ENCODE assay signal across 8 mouse cellular contexts in the genomic region with DNA sequence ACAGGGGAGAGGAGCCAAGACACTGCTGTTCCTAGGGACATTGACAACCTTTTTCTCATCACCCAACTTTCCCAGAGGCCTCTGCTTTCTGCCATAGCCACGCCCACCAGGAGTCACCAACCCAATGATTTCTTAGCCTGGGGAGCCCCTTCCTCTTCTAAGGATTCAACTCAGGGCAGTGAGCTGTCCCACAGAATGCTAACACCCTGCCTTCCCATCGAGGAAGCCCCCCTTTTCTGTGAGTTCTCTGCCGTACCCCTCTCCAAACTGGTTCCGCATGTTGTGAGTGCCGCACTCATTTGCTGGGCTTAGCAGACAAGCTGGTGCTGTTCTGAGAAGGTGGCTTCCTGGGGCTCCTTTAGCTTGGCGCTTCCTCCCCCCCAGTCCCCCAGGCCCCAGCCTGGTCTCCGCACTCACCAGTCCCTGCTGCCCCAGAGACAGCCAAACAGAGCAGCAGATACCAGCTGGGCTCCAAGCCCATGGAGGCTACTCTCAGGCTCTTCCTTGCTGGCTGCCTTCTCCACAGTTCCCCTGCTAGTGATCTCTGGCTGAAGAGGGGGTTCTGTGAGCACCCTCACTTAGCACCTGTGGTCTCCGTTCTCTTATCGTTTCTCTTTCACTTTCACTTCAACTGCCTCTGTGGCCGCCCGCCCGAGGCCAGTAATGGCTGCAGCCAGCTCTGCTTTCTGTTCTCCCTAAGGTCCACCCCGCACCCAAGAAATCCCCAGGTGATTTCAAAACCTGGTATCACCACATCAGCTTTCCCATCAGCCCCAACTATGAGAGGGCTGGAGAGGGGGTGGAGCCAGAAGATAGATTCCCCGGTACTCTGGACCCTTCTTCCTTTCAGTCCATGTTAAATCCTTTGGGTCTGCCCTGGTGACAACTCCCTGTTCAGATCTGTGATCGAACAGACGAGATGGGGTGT. TPM values are rescaled to one million over a fixed set of nuclear protein-coding genes. Genes with fewer than 3 reads are reported as not detected.
A peak's percentile ranks its signal among the peaks of the same experiment; 100 is the strongest.
DNase-seq lines count a peak whose midpoint lies in the region; ATAC-seq and TF ChIP-seq lines count a peak whose summit lies in the region.

A gene (minus strand): TSS at position 744 of the 928 bp plus-strand sequence.

- peak within 1 kb of the TSS; percentile 61 for H3K9ac ChIP-seq in forebrain, postnatal 0 days
- peak within 1 kb of the TSS; percentile 58 for H3K9ac ChIP-seq in hindbrain, embryonic 14.5 days

- 3% methylated on average over 16 of the region's 16 CpGs for WGBS in cerebellum, adult 2 months
- 13% methylated on average over 16 of the region's 16 CpGs for WGBS in forebrain, postnatal 0 days
- WGBS in hindbrain, embryonic 14.5 days: 9% methylated on average over 16 of the region's 16 CpGs

- peak; percentile 41; the same call in 1 of the 2 replicates for TF ChIP-seq POLR2A in cerebellum, adult 2 months (IDR thresholded peaks at IDR 0.05; ENCODE audit: borderline replicate concordance, insufficient read depth, low read length)

- peak within 1 kb of the TSS; percentile 85 for H3K27ac ChIP-seq in cerebellum, adult 2 months (ENCODE audit: insufficient read depth, low read length)
- H3K27ac ChIP-seq in forebrain, postnatal 0 days (ENCODE audit: low read depth, low read length): peak within 1 kb of the TSS; percentile 51
- H3K27ac ChIP-seq in hindbrain, embryonic 14.5 days: peak within 1 kb of the TSS; percentile 57

- peak; percentile 90 for ATAC-seq in forebrain, postnatal 0 days
- ATAC-seq in hindbrain, embryonic 14.5 days (ENCODE audit: low FRiP score): peak; percentile 84
- ATAC-seq in megakaryocyte progenitor cell, adult 5-6 weeks (replicated peaks; ENCODE audit: poor library complexity): peak; percentile 69

- no peaks in the 10 kb centered on the region for H3K9me3 ChIP-seq in forebrain, postnatal 0 days (ENCODE audit: low read length)
- H3K9me3 ChIP-seq in hindbrain, embryonic 14.5 days (ENCODE audit: control insufficient read depth, low read length): no peaks in the 10 kb centered on the region

- peak within 1 kb of the TSS; percentile 74 for H3K4me2 ChIP-seq in forebrain, postnatal 0 days (ENCODE audit: low read depth)
- H3K4me2 ChIP-seq in hindbrain, embryonic 14.5 days (replicated peaks): peak within 1 kb of the TSS; percentile 84

- H3K4me3 ChIP-seq in cerebellum, adult 2 months (replicated peaks; ENCODE audit: insufficient read depth, low read depth, low read length): peak within 1 kb of the TSS; percentile 74
- peak within 1 kb of the TSS; percentile 39 for H3K4me3 ChIP-seq in forebrain, postnatal 0 days (ENCODE audit: low read depth, low read length)
- H3K4me3 ChIP-seq in hindbrain, embryonic 14.5 days (replicated peaks; ENCODE audit: low read length): peak within 1 kb of the TSS; percentile 35

- no peak for TF ChIP-seq CTCF in cerebellum, adult 2 months (IDR thresholded peaks at IDR 0.05; ENCODE audit: borderline replicate concordance, insufficient read depth, low read depth, low read length)
- TF ChIP-seq CTCF in forebrain, postnatal 0 days (IDR thresholded peaks at IDR 0.05; ENCODE audit: low read depth): no peak

- peak; percentile 62 for DNase-seq in gastrocnemius, adult 18-20 months (ENCODE audit: low spot score)
- DNase-seq in gastrocnemius, postnatal 25 days: no peak
- DNase-seq in cerebellum, adult 2 months: peak; percentile 67 to 71
- peak; percentile 66 for DNase-seq in forebrain, postnatal 0 days
- peak; percentile 68 for DNase-seq in hindbrain, embryonic 14.5 days (ENCODE audit: low spot score)
- peak; percentile 41 to 50 for DNase-seq in left cerebral cortex, postnatal 25 days (ENCODE audit: low spot score in 2 of 2)
- DNase-seq in right cerebral cortex, postnatal 4 days: peak; percentile 43

- peaks cover 9% of the 10 kb centered on the region; the same call in 1 of the 2 replicates for H3K4me1 ChIP-seq in cerebellum, adult 2 months (ENCODE audit: control insufficient read depth, insufficient read depth, low read length)
- peaks cover 9% of the 10 kb centered on the region; the same call in 1 of the 2 replicates for H3K4me1 ChIP-seq in forebrain, postnatal 0 days (ENCODE audit: insufficient read depth)
- peaks cover 18% of the 10 kb centered on the region for H3K4me1 ChIP-seq in hindbrain, embryonic 14.5 days (replicated peaks; ENCODE audit: control insufficient read depth, insufficient read depth, low read length)

- H3K36me3 ChIP-seq in forebrain, postnatal 0 days (ENCODE audit: insufficient read depth): no peaks in the 10 kb centered on the region
- no peaks in the 10 kb centered on the region for H3K36me3 ChIP-seq in hindbrain, embryonic 14.5 days (replicated peaks; ENCODE audit: control insufficient read depth, insufficient read depth)

- intact Hi-C loops in left cerebral cortex, postnatal 25 days (cut with DNase I): no loop called here

- no peaks in the 10 kb centered on the region for H3K27me3 ChIP-seq in cerebellum, adult 2 months (ENCODE audit: control insufficient read depth, insufficient read depth, low read length)
- no peaks in the 10 kb centered on the region for H3K27me3 ChIP-seq in forebrain, postnatal 0 days (ENCODE audit: insufficient read depth, low read length)
- no peaks in the 10 kb centered on the region for H3K27me3 ChIP-seq in hindbrain, embryonic 14.5 days (ENCODE audit: control insufficient read depth, insufficient read depth, low read length)

RNA-seq across cellular contexts. Expression of the gene that starts here (rescaled TPM):
- total RNA-seq in gastrocnemius, adult 18-20 months (2021): 1 to 10 TPM; 1.9 to 3.0 TPM
- 1 to 10 TPM; 1.4 to 2.6 TPM for total RNA-seq in gastrocnemius, postnatal 25 days (2021)
- 6.3 TPM in 2 replicates for polyA plus RNA-seq in cerebellum, adult 2 months (2012; rRNA removed)
- 2.5 and 4.3 TPM in 2 replicates for total RNA-seq in forebrain, postnatal 0 days (2014; rRNA removed)
- 3.7 and 6.9 TPM in 2 replicates for polyA plus RNA-seq in forebrain, postnatal 0 days (2015; fragmentation: Nextera tagmentation; extraction: Ambion mirVana)
- 4.7 and 5.3 TPM in 2 replicates for polyA plus RNA-seq in hindbrain, embryonic 14.5 days (2014; fragmentation: Nextera tagmentation; extraction: Ambion mirVana)
- total RNA-seq in left cerebral cortex, postnatal 25 days (2021): 1 to 10 TPM; 3.5 to 4.0 TPM
- total RNA-seq in megakaryocyte progenitor cell, adult 5-6 weeks (2015): 5.2 and 7.4 TPM in 2 replicates
- total RNA-seq in megakaryocyte progenitor cell, adult 5-6 weeks (2017): 16.2 and 18.6 TPM in 2 replicates
